Mouse (Mus musculus): ENCODE data around the gene Olfr957. TPM values are rescaled to one million over a fixed set of nuclear protein-coding genes. Genes with fewer than 3 reads are reported as not detected.

Gene Olfr957
- polyA plus RNA-seq (2012; rRNA removed), result not detected in 2 replicates

GRCm38 (mm10) chr9:39515531-39515930, at the start of gene Olfr957:
TSS of gene Olfr957 (minus strand) at chr9:39515809.

GRCm38 (mm10) chr9:39553946-39554345, 38.3 kb upstream of the Olfr957 start, which contains the start of gene Olfr958:
TSS of gene Olfr958 (minus strand) at chr9:39554054.

GRCm38 (mm10) chr9:39493895-39494294, 21.7 kb downstream of the Olfr957 start, which contains the start of gene Olfr44:
TSS of gene Olfr44 (minus strand) at chr9:39493995.

GRCm38 (mm10) chr9:39471844-39472243, 43.8 kb downstream of the Olfr957 start, which contains the start of gene Olfr955:
TSS of gene Olfr955 (minus strand) at chr9:39471944.

Other genes starting within 250 kb of the Olfr957 start
- gene Olfr945, start 239.0 kb downstream of the Olfr957 start, polyA plus RNA-seq (2012; rRNA removed), result not detected in 2 replicates
- not detected in 2 replicates for gene Olfr948, start 189.8 kb downstream of the Olfr957 start, polyA plus RNA-seq (2012; rRNA removed)
- not detected in 2 replicates for gene Olfr951, start 128.4 kb downstream of the Olfr957 start, polyA plus RNA-seq (2012; rRNA removed)
- gene Olfr952, start 88.7 kb downstream of the Olfr957 start, polyA plus RNA-seq (2012; rRNA removed), result not detected in 2 replicates
- gene Olfr954, start 59.1 kb downstream of the Olfr957 start, polyA plus RNA-seq (2012; rRNA removed), result not detected in 2 replicates
- not detected in 2 replicates for gene Olfr955, start 43.9 kb downstream of the Olfr957 start, polyA plus RNA-seq (2012; rRNA removed)
- gene Olfr44, start 21.8 kb downstream of the Olfr957 start, polyA plus RNA-seq (2012; rRNA removed), result not detected in 2 replicates
- not detected in 2 replicates for gene Olfr958, start 38.2 kb upstream of the Olfr957 start, polyA plus RNA-seq (2012; rRNA removed)
- 0.03 TPM in 1 of 2 replicates, not detected in the other for gene Olfr959, start 59.8 kb upstream of the Olfr957 start, polyA plus RNA-seq (2012; rRNA removed)
- gene AW551984, start 88.6 kb upstream of the Olfr957 start, polyA plus RNA-seq (2012; rRNA removed), result 53.4 and 77.5 TPM in 2 replicates
- gene Olfr148, start 94.8 kb upstream of the Olfr957 start, polyA plus RNA-seq (2012; rRNA removed), result not detected in 2 replicates
- not detected in 2 replicates for gene Olfr960, start 105.6 kb upstream of the Olfr957 start, polyA plus RNA-seq (2012; rRNA removed)
- not detected in 2 replicates for gene Olfr961, start 129.3 kb upstream of the Olfr957 start, polyA plus RNA-seq (2012; rRNA removed)
- not detected in 2 replicates for gene Olfr963, start 151.4 kb upstream of the Olfr957 start, polyA plus RNA-seq (2012; rRNA removed)
- gene Olfr149, start 191.3 kb upstream of the Olfr957 start, polyA plus RNA-seq (2012; rRNA removed), result not detected in 2 replicates
- not detected in 2 replicates for gene Olfr965, start 195.5 kb upstream of the Olfr957 start, polyA plus RNA-seq (2012; rRNA removed)
- not detected in 2 replicates for gene Olfr150, start 215.2 kb upstream of the Olfr957 start, polyA plus RNA-seq (2012; rRNA removed)
- not detected in 2 replicates for gene Olfr967, start 230.4 kb upstream of the Olfr957 start, polyA plus RNA-seq (2012; rRNA removed)

All from central nervous system, embryonic 14 days (tissue).